Mouse (Mus musculus) spleen, adult 18-20 months (tissue): ENCODE results near the gene Cacfd1.

ENCODE experiments used
- DNase-seq, 2 experiments: peaks; one replicate each; pipeline ENCODE4 v3.0.0; 2022; ENCODE audit warnings: mixed read lengths in 2 of 2

Gene Cacfd1

GRCm38 (mm10) chr2:27027618-27028436 is 18.1 kb downstream of the Cacfd1 start, which contains the start of gene Slc2a6:
TSS of gene Slc2a6 (minus strand) at chr2:27027998.
- peak; percentile 80 to 81 for DNase-seq

- DNase-seq = no peak
Observed at GRCm38 (mm10) chr2:27028437-27029015, 18.8 kb downstream of the Cacfd1 start.

GRCm38 (mm10) chr2:27032361-27032760 is 22.6 kb downstream of the Cacfd1 start:
- DNase-seq = no peak

GRCm38 (mm10) chr2:27036003-27036402 is 26.3 kb downstream of the Cacfd1 start:
- no peak for DNase-seq

DNA sequence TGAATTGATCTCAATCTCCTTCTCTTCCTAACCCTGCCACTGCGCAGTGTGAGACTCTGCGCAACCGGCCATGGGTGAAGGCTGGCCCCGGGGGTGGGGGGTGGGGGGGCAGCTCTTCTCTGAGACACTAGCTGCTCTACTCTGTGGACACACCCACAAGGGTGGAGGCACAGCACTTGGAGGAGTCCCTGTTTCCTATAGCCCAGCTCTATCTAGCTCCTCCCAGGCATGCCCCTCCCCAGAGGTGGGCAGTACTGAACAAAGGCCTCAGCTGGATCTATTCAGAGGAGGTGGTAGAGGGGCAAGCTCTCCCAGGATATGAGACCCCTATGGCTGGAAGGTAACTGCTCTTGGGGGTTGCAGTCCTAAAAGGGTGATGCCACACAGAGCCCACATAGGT is 27.3 kb downstream of the Cacfd1 start:
- no peak for DNase-seq

- peak in 1 of 2 experiments; percentile 68 for DNase-seq
Observed at GRCm38 (mm10) chr2:27038596-27038995, 28.9 kb downstream of the Cacfd1 start.

DNA sequence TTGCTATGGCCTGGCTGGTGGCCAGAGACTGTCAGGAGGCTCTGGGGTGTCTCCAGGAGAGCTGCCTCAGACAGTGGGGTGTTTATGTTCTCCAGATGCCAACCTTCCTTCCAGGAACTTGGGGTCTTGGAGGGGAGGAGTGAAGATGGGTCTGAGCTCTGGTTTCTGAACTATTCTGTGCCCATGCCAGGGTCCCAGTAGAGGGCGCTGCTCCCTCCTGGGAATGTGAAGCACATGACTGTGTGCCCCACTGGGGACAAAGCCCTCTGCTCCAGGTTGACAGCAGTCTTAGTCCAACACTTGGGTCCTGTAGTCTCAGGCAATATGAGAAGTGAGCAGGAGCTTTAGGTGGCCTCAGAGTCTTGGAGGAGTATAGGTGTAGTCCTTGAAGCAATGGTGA is 29.6 kb downstream of the Cacfd1 start:
- DNase-seq = no peak

GRCm38 (mm10) chr2:27042131-27042844 is 32.6 kb downstream of the Cacfd1 start:
- DNase-seq = no peak

DNA sequence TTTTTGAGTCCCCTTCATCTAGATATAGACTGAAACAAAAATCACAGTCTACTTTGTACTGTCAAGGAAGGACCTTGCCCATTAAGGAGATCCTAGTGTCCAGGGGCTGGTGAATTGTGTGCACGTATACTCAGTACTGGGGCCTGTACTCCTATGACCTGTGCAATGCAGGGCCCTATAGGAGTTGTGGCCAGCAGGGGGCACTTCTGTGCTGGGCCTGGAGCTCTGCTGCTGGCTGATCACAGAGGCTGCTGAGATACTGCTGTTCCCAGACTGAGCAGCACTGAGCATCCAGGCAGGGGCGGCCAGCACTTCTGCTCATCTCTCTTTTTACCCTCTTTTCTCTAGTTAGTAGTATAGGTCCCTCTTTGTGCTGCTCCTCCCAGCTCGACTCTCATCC is 33.7 kb downstream of the Cacfd1 start:
- DNase-seq = peak; percentile 60 to 74

DNA sequence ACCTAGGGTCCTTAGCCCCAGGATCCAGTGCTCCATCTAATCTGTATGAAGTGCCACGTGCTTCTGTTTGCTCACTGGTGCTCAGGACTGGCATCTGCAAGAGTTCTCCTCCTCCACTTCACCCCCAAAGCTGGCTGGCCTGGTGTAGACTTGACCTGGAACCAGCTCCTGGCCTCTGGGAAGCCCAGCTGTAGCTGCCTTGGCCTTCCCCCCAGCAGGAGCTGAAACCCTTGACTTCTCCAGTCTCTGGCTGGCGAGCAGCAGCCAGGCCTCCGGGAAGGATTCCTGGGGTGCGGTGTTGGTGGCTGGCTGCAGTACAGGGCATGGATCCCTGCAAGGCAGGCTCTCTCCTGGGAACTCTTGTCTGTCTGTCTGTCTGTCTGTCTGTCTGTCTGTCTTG is 34.4 kb downstream of the Cacfd1 start:
- DNase-seq = no peak

DNA sequence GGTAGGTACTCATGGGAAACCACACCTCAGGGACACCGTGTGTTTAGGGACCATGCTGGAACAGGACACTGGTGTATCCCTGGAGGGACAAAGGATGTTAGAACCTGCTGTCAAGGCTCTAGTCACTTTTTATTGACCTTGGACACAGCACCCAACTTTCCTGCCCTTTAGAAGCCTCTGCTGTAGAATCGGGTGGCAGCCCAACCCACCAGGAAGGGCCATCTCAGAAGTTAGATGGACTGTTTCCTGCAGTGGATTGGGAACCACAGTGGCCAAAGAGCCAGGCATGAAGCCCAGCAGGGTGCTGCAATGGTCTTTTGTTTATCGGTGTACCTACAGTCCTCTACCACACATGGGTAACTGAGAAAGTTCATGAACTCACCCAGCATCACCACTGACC is 34.9 kb downstream of the Cacfd1 start:
- no peak for DNase-seq

GRCm38 (mm10) chr2:27045979-27046770 is 36.4 kb downstream of the Cacfd1 start:
- DNase-seq = no peak

- no peak for DNase-seq
Observed at GRCm38 (mm10) chr2:27049408-27049807, 39.7 kb downstream of the Cacfd1 start.

DNA sequence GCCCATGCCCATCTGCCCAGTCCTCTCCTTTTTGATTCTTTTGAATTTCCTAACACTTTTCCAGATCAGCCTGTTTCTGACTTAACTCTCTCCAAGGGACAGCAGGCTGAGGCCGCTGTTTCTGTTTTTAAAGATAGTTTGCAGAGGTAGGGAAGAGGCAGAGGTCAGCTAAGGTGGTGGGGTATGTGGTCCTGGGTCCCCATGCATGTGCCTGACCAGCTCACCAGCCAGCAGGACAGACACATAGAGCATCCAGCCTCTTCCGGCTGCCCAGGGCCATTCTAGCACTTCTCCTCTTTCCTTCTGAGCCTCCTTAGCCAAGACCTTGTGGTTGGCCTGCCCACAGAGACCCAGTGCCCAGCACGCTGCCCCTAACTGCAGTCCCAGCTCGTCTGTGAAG is 48.5 kb downstream of the Cacfd1 start:
- DNase-seq = no peak

GRCm38 (mm10) chr2:27058751-27059150 is 49.0 kb downstream of the Cacfd1 start:
- DNase-seq = no peak

GRCm38 (mm10) chr2:27059187-27059586 is 49.5 kb downstream of the Cacfd1 start:
- DNase-seq = no peak

DNA sequence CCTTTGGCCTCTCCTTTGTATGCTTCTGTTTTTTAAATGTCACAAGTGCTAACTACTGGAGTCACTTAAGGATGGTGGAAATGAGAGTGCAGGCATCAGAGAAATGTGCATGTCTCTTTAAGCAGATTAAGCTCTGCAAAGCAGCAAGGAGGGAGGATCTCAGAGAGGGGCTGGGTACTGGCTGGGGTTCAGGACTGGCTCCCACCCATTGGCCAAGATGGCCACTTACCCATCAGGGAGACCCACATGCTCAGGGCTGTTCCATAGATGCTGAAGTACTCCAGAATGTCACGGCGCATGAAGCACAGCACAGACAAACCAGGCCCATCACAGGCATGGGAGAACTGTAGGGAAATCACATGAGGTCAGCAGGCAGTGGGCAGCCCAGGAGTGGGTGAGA is 57.4 kb downstream of the Cacfd1 start:
- no peak for DNase-seq

DNA sequence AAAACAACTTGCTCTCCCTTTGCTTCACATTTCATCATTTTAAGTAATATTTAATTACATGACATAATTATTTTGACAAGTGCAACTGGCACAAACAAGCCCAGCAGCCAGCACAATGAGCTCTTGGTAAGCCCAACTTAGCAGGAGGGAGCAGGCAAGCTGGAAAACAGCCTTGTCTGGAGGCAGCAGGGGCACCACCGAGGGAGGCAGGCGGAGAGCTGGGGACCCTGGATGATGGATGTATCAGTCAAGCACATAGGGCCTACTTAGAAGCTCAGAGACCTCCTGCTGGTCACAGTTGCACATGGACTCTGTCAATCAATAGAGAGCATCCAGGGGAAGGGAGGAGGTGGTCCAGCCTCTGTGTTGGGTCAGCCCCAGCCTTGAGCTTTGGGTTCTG is 58.3 kb downstream of the Cacfd1 start:
- no peak for DNase-seq

- no peak for DNase-seq
Observed at GRCm38 (mm10) chr2:27069646-27070045, 59.9 kb downstream of the Cacfd1 start.

GRCm38 (mm10) chr2:27070247-27070813 is 60.6 kb downstream of the Cacfd1 start:
- DNase-seq = no peak
